ENCODE assay signal across 27 mouse cellular contexts in genomic region chr9:119258128-119258527, GRCm38 (mm10). TPM values are rescaled to one million over a fixed set of nuclear protein-coding genes. Genes with fewer than 3 reads are reported as not detected.
DNase-seq lines count a peak whose midpoint lies in the region; ATAC-seq and TF ChIP-seq lines count a peak whose summit lies in the region.
"Had no signal": no experiment of that assay in that cellular context is flagged by ENCODE, and none has a peak within 500 bp of the region (broad histone marks: within the 10 kb centered on the region; RNA-seq: fewer than 3 reads in every experiment).

No protein-coding gene starts in this region.

- H3K4me1 ChIP-seq in intestine, postnatal 0 days (replicated peaks; ENCODE audit: control insufficient read depth, insufficient read depth, low read length) = no peaks in the 10 kb centered on the region
- no peaks in the 10 kb centered on the region for H3K4me1 ChIP-seq in intestine, embryonic 16.5 days (ENCODE audit: control insufficient read depth, insufficient read depth, low read length)
- H3K4me1 ChIP-seq: embryonic facial prominence, embryonic 13.5 days; embryonic facial prominence, embryonic 15.5 days; forebrain, embryonic 13.5 days; forebrain, embryonic 15.5 days had no signal

- 86% methylated on average over 5 of the region's 5 CpGs for WGBS in intestine, postnatal 0 days
- 77% methylated on average over 5 of the region's 5 CpGs for WGBS in intestine, embryonic 16.5 days

- no peak overlapping the region for H3K9ac ChIP-seq in intestine, postnatal 0 days (ENCODE audit: low read depth, low read length)
- no peak overlapping the region for H3K9ac ChIP-seq in intestine, embryonic 16.5 days (ENCODE audit: low read depth, low read length)
- H3K9ac ChIP-seq: embryonic facial prominence, embryonic 13.5 days; embryonic facial prominence, embryonic 15.5 days; forebrain, embryonic 13.5 days; forebrain, embryonic 15.5 days; forebrain, postnatal 0 days had no signal

- H3K4me3 ChIP-seq in intestine, postnatal 0 days (ENCODE audit: low read depth, low read length) = no peak overlapping the region
- H3K4me3 ChIP-seq in intestine, embryonic 16.5 days (ENCODE audit: low read length) = no peak overlapping the region
- H3K4me3 ChIP-seq: embryonic facial prominence, embryonic 13.5 days; embryonic facial prominence, embryonic 15.5 days; forebrain, embryonic 13.5 days; forebrain, embryonic 15.5 days had no signal

- peak; percentile 71 for DNase-seq in heart, adult 11 months
- DNase-seq in heart, adult 18-20 months = no peak
- no peak for DNase-seq in cerebellum, adult 8-10 months
- DNase-seq: adrenal gland, adult 8-10 months; adrenal gland, postnatal 14 days; adrenal gland, postnatal 36 days; cerebellum, adult 11-12 months; cerebellum, adult 2 months; cerebellum, adult 9-11 months; cerebellum, postnatal 14 days; cerebellum, postnatal 36 days; embryo, embryonic 11 days; forebrain, postnatal 0 days had no signal

- H3K27ac ChIP-seq in intestine, postnatal 0 days (ENCODE audit: low read depth, low read length) = peak overlapping the region; percentile 15; the same call in 1 of the 2 replicates
- no peak overlapping the region for H3K27ac ChIP-seq in intestine, embryonic 16.5 days (ENCODE audit: low read length)
- H3K27ac ChIP-seq: embryonic facial prominence, embryonic 13.5 days; embryonic facial prominence, embryonic 15.5 days; forebrain, embryonic 13.5 days; forebrain, embryonic 15.5 days had no signal

- peaks cover 64% of the 10 kb centered on the region for H3K36me3 ChIP-seq in intestine, postnatal 0 days (ENCODE audit: control insufficient read depth, insufficient read depth)
- 0 out of 2 replicates have a peak, but pooled peaks cover 2% of the 10 kb centered on the region for H3K36me3 ChIP-seq in intestine, embryonic 16.5 days (ENCODE audit: control insufficient read depth, insufficient read depth, low read length)

- H3K4me2 ChIP-seq in intestine, postnatal 0 days (replicated peaks; ENCODE audit: low read depth) = no peak overlapping the region
- H3K4me2 ChIP-seq in intestine, embryonic 16.5 days (ENCODE audit: low read depth, low read length) = no peak overlapping the region
- H3K4me2 ChIP-seq: embryonic facial prominence, embryonic 13.5 days; embryonic facial prominence, embryonic 15.5 days; forebrain, embryonic 13.5 days; forebrain, embryonic 15.5 days had no signal

- no peak for TF ChIP-seq CTCF in intestine, postnatal 0 days (IDR thresholded peaks at IDR 0.05; ENCODE audit: low read depth)

- H3K27me3 ChIP-seq in intestine, postnatal 0 days (replicated peaks; ENCODE audit: control insufficient read depth, insufficient read depth, low read length) = no peaks in the 10 kb centered on the region
- no peaks in the 10 kb centered on the region for H3K27me3 ChIP-seq in intestine, embryonic 16.5 days (replicated peaks; ENCODE audit: control insufficient read depth, insufficient read depth, low read length)
- H3K27me3 ChIP-seq: embryonic facial prominence, embryonic 13.5 days; embryonic facial prominence, embryonic 15.5 days; forebrain, embryonic 13.5 days; forebrain, embryonic 15.5 days; Patski had no signal

- H3K9me3 ChIP-seq in intestine, postnatal 0 days (ENCODE audit: control insufficient read depth) = no peaks in the 10 kb centered on the region
- no peaks in the 10 kb centered on the region for H3K9me3 ChIP-seq in intestine, embryonic 16.5 days (ENCODE audit: control insufficient read depth, low read length)
- H3K9me3 ChIP-seq: embryonic facial prominence, embryonic 13.5 days; embryonic facial prominence, embryonic 15.5 days; forebrain, embryonic 13.5 days; forebrain, embryonic 15.5 days had no signal

- ATAC-seq in intestine, postnatal 0 days = no peak
- no peak for ATAC-seq in intestine, embryonic 16.5 days
- ATAC-seq in erythroblast, adult 5-6 weeks (replicated peaks; ENCODE audit: low FRiP score, poor library complexity, severe bottlenecking) = 0 out of 2 replicates have a peak, but pooled peaks have one; percentile 51
- ATAC-seq: activated CD4-positive, CD25-positive, alpha-beta regulatory T cell, adult 4 months; forebrain, embryonic 13.5 days; forebrain, embryonic 15.5 days; forebrain, postnatal 0 days; Patski had no signal

RNA-seq across cellular contexts. Expression of gene Slc22a13, which starts 49.2 kb away (rescaled TPM):
- not detected for total RNA-seq in heart, adult 18-20 months (2021)
- polyA plus RNA-seq in intestine, postnatal 0 days (2015; fragmentation: Nextera tagmentation; extraction: Ambion mirVana) = 0.10 TPM in 1 of 2 replicates, not detected in the other
- not detected in 2 replicates for polyA plus RNA-seq in intestine, embryonic 16.5 days (2015; fragmentation: Nextera tagmentation; extraction: Ambion mirVana)
- not detected in 2 replicates for total RNA-seq in erythroblast, adult 5-6 weeks (2015; ENCODE audit: low replicate concordance)
- total RNA-seq in erythroblast, adult 5-6 weeks (2017; ENCODE audit: low replicate concordance) = not detected in 2 replicates
- total RNA-seq: adrenal gland, adult 18-20 months; adrenal gland, adult 8-10 months; adrenal gland, postnatal 14 days; adrenal gland, postnatal 36 days; common myeloid progenitor, adult 5-6 weeks; forebrain, postnatal 0 days had no signal
- polyA plus RNA-seq: activated CD4-positive, CD25-positive, alpha-beta regulatory T cell, adult 4 months; C2C12; cerebellum, adult 2 months; embryonic facial prominence, embryonic 11.5 days; embryonic facial prominence, embryonic 13.5 days; embryonic facial prominence, embryonic 15.5 days; forebrain, embryonic 11.5 days; forebrain, embryonic 13.5 days; forebrain, postnatal 0 days had no signal
